Mouse (Mus musculus): ENCODE data around the gene Terb1. TPM values are rescaled to one million over a fixed set of nuclear protein-coding genes. Genes with fewer than 3 reads are reported as not detected.

The Terb1 gene
- total RNA-seq, 2 experiments from 2014 or later = not detected

DNA sequence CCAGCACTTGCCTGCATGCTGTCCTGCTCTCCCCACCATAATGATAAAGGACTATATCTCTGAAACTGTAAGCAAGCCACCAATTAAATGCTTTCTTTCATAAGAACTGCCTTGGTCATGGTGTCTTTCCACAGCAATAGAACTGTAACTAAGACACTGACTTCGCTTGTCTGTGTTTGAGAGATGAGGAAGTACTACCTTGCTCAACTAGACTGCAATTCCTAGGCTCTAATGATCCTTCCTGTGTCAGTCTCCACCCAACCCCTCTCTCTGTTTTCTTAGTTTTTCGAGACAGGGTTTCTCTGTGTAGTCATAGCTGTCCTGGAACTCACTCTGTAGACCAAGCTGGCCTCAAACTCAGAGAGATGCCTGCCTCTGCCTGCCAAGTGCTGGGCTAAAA, 42.2 kb downstream of the Terb1 start:
- no peak for DNase-seq
- intact Hi-C loops (cut with DNase I) = no loop called here

DNA sequence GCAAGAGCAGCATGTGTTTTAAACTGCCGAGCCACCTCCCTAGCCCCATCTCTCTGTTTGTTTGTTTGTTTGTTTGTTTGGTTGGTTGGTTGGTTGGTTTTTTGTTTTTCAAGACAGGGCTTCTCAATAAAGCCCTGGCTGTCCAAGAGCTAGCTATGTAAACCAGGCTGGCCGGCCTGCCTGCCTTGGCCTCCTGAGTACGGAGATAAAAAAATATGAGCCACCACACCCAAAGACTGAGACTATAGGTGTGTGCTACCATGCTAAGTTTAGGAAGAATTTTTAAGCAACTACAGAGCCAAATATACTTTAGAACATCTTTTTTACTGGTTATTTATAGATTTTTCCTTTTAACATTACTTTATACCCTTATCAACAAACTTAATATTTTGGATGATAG, 57.5 kb downstream of the Terb1 start:
- no peak for DNase-seq
- intact Hi-C loops (cut with DNase I) = no loop called here

DNA sequence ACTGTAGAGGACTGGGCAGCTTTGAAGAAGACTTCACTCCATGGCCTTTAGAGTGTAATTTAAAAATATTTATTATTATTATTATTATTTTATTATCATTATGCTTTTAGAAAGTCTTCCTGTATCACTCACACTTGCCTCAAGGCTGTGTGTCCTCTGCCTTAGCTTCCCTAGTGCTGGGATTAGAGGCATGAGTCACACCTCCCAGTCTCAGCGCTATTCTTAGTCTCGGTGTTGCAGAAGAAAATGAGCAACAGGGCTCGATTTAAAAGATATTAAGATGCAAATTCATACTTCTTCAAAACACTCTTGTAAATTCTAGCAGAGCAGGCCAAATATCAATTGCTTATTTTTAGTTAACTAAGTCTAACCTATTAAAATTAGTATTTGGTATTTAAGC, 60.9 kb downstream of the Terb1 start:
- intact Hi-C loops (cut with DNase I) = no loop called here
- no peak for DNase-seq

DNA sequence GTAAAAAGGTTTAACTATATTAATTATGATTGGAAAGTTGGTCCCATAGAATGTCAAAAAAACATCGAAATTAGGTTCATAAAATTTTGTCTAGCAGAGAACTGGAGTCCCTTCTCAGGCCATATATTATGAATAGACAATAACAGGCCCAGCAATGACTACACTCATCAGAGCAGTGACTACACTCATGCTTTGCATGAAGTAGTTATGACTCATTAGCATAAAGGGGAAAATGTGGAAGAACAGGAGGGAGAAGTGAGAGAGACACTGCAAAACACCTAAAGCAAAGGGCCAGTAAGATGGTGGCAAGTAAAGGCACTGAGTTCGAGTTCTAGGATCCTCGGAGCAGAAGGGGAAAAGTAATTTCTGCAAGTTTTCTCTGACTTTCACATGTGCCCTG, 63.7 kb downstream of the Terb1 start:
- intact Hi-C loops (cut with DNase I) = no loop called here
- no peak for DNase-seq

DNA sequence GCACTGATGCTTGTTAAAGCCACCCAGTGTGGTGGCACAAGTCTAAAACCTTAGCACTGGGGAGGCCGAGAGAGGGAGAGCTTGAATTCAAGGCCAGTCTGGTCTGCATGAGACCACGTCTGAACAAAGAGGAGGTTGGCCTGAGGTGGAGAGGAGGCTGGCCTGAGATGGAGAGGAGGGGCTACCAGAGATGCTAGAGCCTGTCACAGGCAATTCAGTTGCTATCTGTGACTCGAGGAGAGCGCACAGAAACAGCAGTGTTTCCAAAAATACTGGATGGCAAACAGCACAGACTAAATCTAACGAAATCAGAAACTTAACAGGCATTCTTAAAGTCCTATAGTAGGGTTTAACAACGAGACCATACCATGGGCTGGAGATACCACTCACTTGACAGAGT, 64.5 kb downstream of the Terb1 start:
- no peak for DNase-seq
- intact Hi-C loops (cut with DNase I) = no loop called here

DNA sequence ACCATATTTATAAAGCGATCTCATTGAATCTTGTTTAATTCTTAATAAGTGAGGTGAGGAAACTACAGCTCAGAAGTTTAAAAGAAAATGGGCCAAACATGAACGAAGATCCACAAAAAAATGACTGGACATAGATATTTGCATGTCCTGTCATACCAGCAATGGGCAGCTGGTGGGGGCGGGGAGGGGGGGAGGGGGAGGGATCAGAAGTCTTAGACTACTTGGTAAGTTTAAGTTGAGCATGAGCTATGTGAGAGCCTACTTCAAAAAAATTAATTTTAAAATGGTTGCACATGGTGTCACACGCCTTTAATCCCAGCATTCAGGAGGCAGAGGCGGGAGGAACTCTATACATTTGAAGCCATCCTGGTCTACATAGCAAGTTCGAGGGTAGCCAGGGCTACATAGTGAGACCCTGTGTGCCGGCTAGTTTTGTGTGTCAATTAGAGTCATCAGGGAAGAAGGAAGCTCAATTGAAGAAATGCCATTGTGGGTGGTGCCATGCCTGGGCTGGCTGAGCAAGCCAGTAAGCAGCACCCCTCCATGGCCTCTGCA, 66.5 kb downstream of the Terb1 start:
- DNase-seq = no peak
- intact Hi-C loops (cut with DNase I) = loop anchor here (2.0 to 5.0 kb wide), 2 partner anchors 98 to 129 kb away; no protein-coding TSS in a partner anchor

DNA sequence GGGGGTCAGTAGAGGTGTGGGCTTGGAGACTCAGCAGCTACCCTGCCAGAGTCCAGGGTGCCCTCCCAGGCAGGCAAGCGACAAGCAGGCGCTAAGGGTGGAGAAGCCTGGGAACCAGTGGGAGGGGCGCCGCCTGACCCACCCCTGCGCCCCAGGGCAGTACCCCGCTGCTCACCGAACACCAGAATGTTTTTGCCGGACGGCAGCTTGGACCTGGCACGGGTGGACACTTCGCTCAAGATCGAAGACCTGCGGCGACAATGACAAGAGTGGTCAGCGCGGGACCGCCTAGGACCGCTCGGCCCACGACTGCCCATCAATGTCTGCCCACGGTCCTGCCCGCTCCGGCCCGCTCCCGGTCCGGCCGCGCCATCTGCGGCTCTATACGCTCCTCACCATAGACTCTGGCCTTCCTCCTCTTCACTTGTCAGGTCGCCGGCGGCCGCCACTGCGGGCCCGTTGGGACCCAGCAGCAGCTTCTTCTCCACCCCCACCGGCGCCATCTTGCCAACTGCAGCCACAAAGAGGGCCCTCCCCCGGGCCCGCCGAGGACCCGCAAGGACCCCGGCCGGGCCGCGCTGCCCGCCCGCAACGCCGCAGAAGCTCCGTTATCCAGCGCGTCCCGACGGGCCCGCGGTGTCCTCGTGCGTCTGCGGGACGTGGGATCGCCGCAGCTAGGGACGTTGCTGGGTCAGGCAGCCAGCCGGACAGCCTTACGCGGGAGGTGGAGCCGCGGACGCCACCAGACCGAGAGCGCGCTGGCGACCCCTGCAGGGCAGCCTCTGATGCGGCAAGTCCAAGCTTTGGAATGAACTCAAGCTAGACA, 67.2 kb downstream of the Terb1 start, which contains the start of gene Dync1li2:
Gene Dync1li2, minus strand, starts transcription at position 749 of the 826 bp plus-strand sequence.
- intact Hi-C loops (cut with DNase I) = loop anchor here (2.0 to 5.0 kb wide), 2 partner anchors 98 to 130 kb away; no protein-coding TSS in a partner anchor
- DNase-seq = peak; percentile 90 to 92

DNA sequence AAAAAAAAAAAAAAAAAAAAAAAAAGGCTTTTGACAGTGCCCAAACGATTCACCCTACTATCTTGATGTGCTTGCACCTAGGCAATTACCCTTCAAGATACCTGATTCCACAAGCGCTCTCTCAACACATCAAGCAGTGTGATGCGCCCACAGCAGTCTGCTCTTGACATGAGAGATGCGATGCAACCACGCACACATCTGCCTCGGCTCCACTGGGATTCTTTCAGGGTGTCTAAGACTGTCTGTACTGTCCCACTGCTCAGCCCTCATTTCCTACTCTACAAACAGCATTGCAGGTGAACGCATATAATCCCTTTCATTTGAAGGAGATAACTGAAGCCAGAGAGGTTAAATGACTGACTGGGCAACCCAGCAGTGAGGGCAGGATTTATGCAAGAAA, 68.1 kb downstream of the Terb1 start:
- DNase-seq = no peak
- intact Hi-C loops (cut with DNase I) = loop anchor here (2.0 to 5.0 kb wide), 2 partner anchors 97 to 131 kb away; no protein-coding TSS in a partner anchor

DNA sequence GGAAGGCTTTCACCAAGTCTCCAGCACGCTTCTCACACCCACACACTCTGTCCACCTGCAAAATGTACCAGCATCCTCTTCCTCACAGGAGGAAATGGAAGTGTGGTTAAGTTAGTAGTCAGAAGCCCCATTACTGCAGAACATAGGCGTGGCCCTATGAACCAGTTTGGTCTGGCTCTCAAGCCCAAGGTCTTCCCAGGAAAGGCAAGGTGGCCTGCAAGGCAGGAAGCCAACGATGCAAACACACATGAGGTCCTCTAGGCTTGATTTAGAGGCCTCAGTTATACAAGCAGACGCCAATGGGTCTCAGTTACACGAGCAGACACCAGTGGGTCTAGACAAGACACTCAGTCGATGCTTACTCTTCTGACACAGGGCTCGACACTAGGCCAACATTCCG, 70.2 kb downstream of the Terb1 start:
- intact Hi-C loops (cut with DNase I) = loop anchor here (5.0 kb wide), 1 partner anchor 187 kb away; the partner anchor contains the start of gene Cklf
- no peak for DNase-seq

DNA sequence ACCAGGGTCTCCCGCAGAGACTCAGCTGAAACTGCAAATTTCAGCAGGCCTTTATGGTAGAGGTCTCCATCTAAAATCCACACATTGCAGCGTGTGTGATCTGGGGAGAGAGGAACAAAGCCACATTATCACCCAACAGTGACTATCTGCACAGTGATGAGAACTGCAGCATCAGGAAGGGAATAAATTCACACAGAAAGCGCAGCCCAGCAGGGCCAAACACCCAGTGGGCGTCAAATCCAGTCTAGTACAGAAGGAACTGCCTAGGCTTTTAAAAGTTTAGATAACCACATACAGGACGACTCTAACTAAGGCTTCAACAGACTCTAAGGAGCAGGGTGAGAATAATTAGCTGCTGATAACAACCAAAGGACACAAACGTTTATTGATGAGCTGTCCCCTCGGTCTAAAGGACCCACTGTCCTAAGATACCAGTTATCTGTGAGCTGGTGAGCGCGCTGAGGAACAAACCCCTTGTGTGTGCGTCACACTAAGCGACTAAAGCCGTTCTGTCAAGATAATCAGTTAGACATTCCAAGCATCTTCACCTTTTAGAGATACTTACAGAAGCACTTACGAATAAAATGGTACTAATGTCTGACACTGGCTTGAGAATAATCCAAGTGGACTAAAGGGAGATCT, 72.1 kb downstream of the Terb1 start:
- no peak for DNase-seq

DNA sequence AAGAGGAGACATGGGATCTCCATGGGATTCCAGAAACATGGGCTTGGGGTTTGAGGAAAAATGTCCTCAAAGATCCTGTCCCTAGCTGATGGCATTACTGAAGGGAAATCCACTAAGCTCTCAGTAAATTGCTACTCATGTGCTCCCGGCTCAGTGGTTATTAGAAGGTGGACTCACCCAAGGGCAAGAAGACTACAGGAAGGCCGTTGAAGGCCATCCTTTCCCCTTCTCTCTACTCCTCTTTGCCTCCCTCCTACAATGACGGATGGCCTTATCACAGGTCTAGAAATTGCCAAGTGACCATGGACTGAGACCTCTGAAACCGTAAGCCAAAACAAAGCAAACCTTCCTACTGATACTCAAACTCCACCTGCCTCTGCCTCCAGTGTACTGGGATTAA, 73.1 kb downstream of the Terb1 start:
- no peak for DNase-seq
- intact Hi-C loops (cut with DNase I) = loop anchor here (5.0 kb wide), 1 partner anchor 184 kb away; the partner anchor contains the start of gene Cklf

More for the DNA sequence above, 72.1 kb downstream of the Terb1 start:
- intact Hi-C loops (cut with DNase I) = loop anchor here (5.0 kb wide), 1 partner anchor 185 kb away; the partner anchor contains the start of gene Cklf

DNA sequence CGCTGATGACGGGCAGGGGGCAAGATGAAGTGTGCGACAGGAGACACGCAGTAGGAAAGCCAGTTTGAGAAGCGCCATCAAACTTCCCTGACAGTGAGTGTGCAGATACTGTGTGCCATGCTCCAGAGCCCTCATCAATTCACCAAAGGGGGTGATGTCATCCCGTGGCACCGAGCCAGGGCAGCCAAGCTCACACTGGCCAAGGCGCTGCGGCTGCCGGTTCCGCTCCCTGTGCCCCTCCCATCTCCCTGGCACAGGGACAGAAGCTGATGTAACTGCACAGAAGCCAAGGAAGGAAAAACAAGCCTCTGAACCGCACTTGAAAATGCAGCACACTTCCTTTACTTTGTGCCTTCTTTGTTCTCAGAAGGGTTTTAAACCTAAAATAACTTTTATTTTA, 73.7 kb downstream of the Terb1 start:
- peak; percentile 97 to 99 for DNase-seq

DNA sequence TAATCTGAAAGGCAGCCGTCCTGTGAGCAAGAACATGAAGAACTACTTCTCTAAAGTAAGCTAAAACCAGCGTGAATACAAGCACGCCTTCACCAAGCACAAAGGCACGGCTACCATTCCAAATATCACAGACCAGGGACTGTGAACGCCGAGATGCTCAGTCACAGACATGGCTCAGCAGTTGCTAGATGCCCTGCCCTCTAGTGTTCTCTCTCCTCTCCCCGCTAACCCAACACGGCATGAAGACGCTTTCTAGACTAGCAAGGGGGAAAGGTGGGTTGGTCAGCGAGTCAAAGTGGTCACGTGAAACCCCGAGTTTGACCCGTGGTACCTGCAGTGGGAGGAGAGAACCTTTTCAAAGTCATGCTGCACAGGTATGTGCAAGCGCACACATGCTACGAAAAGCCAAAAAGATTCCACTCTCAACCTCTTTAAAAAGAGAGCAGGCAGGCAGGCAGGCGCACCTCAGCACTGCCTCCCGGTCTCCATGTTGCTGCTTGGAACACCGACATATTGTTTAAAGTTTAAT, 74.8 kb downstream of the Terb1 start:
- intact Hi-C loops (cut with DNase I) = loop anchor here (5.0 kb wide), 1 partner anchor 183 kb away; the partner anchor contains the start of gene Cklf
- no peak for DNase-seq

More for the DNA sequence above, 73.7 kb downstream of the Terb1 start:
- intact Hi-C loops (cut with DNase I) = loop anchor here (5.0 kb wide), 1 partner anchor 184 kb away; the partner anchor contains the start of gene Cklf

DNA sequence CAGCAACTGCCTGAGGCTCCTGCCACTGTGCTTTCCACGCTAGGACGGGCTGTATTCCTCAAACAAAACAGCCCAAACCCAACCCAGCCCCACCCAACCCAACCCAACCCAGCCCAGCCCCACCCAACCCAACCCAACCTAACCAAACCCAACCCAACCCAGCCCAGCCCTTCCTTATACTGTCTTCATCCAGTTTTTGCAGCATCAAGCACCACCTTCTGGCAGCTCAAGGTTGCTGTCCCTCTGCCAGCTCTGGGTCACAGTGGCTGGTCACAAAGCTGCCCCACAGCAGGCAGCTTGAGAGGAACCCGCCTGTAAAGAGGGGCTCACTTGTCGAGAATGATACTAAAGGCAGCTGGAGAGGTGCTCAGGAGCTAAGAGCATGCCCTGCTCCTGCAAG, 75.4 kb downstream of the Terb1 start:
- DNase-seq = no peak
- intact Hi-C loops (cut with DNase I) = no loop called here

DNA sequence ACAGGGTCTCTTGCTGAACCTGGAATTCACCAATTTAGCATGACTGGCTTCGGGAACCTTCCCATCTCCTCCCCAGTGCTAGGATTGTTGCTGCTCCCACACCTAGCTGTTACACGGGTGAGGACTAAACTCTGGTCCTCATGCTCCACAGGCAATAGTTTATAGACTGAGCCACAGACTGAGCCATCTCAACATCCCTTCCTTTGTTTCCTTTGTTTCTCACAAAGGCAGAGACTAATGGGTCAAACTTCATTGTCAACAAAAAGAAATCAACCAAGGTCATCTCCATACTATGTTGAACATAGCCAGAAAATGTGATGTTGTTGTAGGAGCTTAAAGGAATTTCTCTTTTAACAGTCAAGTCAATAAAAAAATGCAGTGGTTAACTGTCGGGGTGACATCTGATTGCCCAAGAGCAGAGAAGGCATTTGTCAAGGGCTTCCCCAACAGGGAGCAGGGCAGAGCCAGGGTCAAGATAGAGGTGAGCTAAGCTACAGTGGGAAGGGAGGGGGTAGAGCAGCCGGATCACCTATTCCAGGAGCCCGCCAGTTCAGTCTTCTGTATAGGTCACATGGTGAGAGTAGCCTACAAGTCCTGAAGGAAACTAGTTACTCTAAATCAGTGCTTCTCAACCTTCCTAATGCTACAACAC, 76.4 kb downstream of the Terb1 start:
- no peak for DNase-seq
- intact Hi-C loops (cut with DNase I) = no loop called here

DNA sequence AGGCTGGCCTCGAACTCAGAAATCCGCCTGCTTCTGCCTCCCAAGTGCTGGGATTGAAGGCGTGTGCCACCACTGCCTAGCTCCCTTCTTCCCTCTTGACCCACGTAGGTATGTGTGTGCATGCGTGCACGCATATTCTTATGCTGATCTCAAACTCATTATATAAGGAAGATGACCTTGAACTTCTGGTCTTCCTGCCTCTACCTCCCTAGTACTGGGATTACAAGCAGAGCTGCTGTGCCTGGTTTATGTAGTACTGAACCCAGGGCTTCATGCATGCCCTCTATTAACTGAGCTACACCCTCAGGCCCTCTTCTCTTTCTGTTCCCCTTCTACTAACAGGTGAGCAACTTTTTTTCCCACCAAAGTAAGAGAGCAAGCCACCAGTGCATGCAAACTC, 77.1 kb downstream of the Terb1 start:
- DNase-seq = no peak
- intact Hi-C loops (cut with DNase I) = no loop called here

DNA sequence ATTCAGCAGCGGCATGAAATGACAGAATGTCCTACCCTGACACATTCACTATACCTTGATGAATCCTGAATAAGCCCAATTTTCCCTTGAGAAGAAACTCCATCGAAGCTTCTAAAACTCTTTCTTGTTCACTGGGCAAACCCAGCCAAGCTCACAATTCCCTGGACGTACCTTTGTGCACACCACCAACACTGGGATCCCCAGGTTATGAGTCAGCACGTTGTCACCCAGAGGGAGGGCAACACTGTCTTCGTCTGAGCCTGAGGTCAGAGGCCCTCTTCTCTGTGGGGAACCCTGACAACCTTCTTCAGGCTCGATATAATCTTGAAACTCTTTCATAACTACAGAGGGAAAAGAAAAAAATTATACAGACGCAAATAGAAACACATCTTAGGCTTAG, 79.5 kb downstream of the Terb1 start:
- intact Hi-C loops (cut with DNase I) = no loop called here
- no peak for DNase-seq

DNA sequence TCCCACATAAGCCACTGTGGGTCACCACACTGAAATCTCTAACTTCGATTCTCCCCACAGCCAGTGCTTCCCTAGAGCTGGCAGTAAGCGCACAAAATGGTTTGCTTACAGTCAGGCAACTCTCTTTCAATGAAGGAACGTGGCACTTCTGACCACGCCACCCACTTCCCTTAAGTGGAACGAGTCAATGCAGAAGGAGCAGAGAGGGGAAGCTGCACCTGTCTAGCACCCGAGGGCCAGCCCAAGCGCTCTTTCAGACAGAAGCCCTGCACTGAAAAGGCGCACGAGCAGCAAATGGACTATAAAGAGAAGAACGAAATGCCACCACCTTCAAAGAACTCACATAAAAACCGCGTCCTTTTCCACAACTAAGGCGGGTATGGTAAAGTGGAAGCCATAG, 82.0 kb downstream of the Terb1 start:
- DNase-seq = no peak
- intact Hi-C loops (cut with DNase I) = no loop called here

DNA sequence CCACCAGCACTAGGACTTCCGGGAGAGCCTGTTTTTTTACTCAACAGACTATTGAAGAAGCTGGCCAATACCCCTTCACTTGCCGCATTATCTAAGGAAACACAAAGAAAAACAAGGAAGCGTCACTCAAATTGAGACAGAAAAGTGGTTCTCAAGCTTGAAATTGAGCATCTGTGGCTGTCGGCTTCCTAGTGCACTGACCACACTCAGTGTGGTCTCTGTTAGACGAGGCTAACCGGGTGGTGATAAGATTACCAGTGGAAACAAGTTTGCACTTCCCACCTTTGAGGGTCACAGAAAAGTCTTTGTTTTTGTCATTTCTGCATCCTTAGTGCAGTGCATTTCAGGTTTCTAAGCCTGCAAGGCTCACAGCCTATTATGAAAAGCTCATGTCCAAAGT, 87.4 kb downstream of the Terb1 start:
- intact Hi-C loops (cut with DNase I) = no loop called here
- DNase-seq = no peak

DNA sequence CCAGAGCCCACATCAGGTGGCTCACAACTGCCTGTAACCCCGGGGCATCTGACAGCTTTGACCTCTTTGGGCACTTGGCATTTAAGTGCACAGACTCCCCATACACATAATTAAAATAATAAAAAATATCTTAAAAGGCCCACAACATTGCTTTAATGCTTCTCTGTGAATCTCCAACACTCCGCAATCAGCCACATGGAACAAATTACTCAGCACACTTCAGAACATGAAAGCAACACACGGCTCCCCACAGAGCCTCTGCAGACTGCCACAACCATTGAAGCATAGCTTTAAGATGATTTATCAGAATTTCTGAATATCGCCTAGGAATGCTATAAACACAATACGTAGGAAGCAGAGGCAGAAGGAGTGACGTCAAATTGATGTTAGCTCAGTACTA, 93.7 kb downstream of the Terb1 start:
- intact Hi-C loops (cut with DNase I) = no loop called here
- DNase-seq = no peak
